Mouse (Mus musculus) embryonic fibroblast, embryonic 13.5 days (primary cell): ENCODE measurements around the gene Rccd1. TPM values are rescaled to one million over a fixed set of nuclear protein-coding genes. Genes with fewer than 3 reads are reported as not detected.

Experiments
- H3K27ac ChIP-seq: 2 replicates; pipeline ENCODE4 v1.5.1; 2012; ENCODE audit warnings: low read length, control low read depth, inconsistent platforms; ENCODE audit not compliant: insufficient read depth
- H3K4me1 ChIP-seq: 2 replicates; pipeline ENCODE4 v1.6.1; 2011; ENCODE audit warnings: low read length; ENCODE audit not compliant: control insufficient read depth, insufficient read depth
- H3K4me3 ChIP-seq: 2 replicates; pipeline ENCODE4 v1.5.1; 2011; ENCODE audit warnings: mild to moderate bottlenecking, control low read depth, low read length; ENCODE audit not compliant: insufficient read depth
- CTCF ChIP-seq: IDR thresholded peaks from 2 replicates; pipeline ENCODE4 v1.5.1; 2011; ENCODE audit warnings: mild to moderate bottlenecking, control low read depth, low read length, moderate library complexity, borderline replicate concordance; ENCODE audit not compliant: insufficient read depth
- POLR2A ChIP-seq: IDR thresholded peaks from 2 replicates; pipeline ENCODE4 v1.6.1; 2011; ENCODE audit warnings: low read depth, mild to moderate bottlenecking, control low read depth, low read length, moderate library complexity
- polyA plus RNA-seq: library from polyadenylated mRNA; stranded (reverse); fragments of >200 nt; gene quantifications from 2 replicates; pipeline ENCODE4 v1.2.4, GENCODE M21; 2011; ENCODE audit warnings: low read depth; ENCODE audit not compliant: missing spikeins, insufficient read length

Rccd1 gene
- polyA plus RNA-seq, 1 experiment, result 11.8 TPM

- Histone ChIP-seq H3K27ac (no peak overlapping the region), H3K4me3 (no peak overlapping the region), H3K4me1 (no peaks in the 10 kb centered on the region)
- TF ChIP-seq CTCF (no peak), POLR2A (no peak)
Measured at GRCm38 (mm10) chr7:80246859-80247258, 77.4 kb downstream of the Rccd1 start.

GRCm38 (mm10) chr7:80246148-80246721 lies 78.0 kb downstream of the Rccd1 start, which contains the start of gene Ttll13:
TSS of gene Ttll13 (plus strand) at chr7:80246376.
- no peak within 1 kb of the TSS for H3K27ac ChIP-seq
- H3K4me3 ChIP-seq, result peak within 1 kb of the TSS; percentile 35
- no peak for TF ChIP-seq CTCF
- 0 out of 2 replicates have a peak, but pooled peaks have one; percentile 43 for TF ChIP-seq POLR2A
- no peaks in the 10 kb centered on the region for H3K4me1 ChIP-seq

- no peak for TF ChIP-seq POLR2A
- TF ChIP-seq CTCF, result no peak
- H3K27ac ChIP-seq, result no peak overlapping the region
- no peaks in the 10 kb centered on the region for H3K4me1 ChIP-seq
- no peak overlapping the region for H3K4me3 ChIP-seq
Measured at GRCm38 (mm10) chr7:80244851-80245250, 79.4 kb downstream of the Rccd1 start.

Other genes with a start within 250 kb of the Rccd1 start
- gene Idh2, start 209.1 kb downstream of the Rccd1 start, polyA plus RNA-seq, result 84.2 and 116 TPM in 2 replicates
- 6.4 and 8.0 TPM in 2 replicates for gene Sema4b, start 137.6 kb downstream of the Rccd1 start, polyA plus RNA-seq
- 33.3 and 35.1 TPM in 2 replicates for gene Cib1, start 91.6 kb downstream of the Rccd1 start, polyA plus RNA-seq
- 1.8 and 2.2 TPM in 2 replicates for gene Gdpgp1, start 91.6 kb downstream of the Rccd1 start, polyA plus RNA-seq
- gene Ttll13, start 78.1 kb downstream of the Rccd1 start, polyA plus RNA-seq, result 0.63 TPM in 1 of 2 replicates, not detected in the other
- gene Ngrn, start 63.2 kb downstream of the Rccd1 start, polyA plus RNA-seq, result 15.8 and 17.4 TPM in 2 replicates
- gene Vps33b, start 54.8 kb downstream of the Rccd1 start, polyA plus RNA-seq, result 10.7 and 12.0 TPM in 2 replicates
- gene Prc1, start 30.0 kb downstream of the Rccd1 start, polyA plus RNA-seq, result 94.6 and 124 TPM in 2 replicates
- gene Unc45a, start 16.6 kb upstream of the Rccd1 start, polyA plus RNA-seq, result 34.4 and 46.6 TPM in 2 replicates
- gene Hddc3, start 18.6 kb upstream of the Rccd1 start, polyA plus RNA-seq, result 12.2 and 15.4 TPM in 2 replicates
- 47.6 and 55.1 TPM in 2 replicates for gene Man2a2, start 46.9 kb upstream of the Rccd1 start, polyA plus RNA-seq
- gene Fes, start 63.5 kb upstream of the Rccd1 start, polyA plus RNA-seq, result 7.5 and 7.9 TPM in 2 replicates
- gene Furin, start 81.0 kb upstream of the Rccd1 start, polyA plus RNA-seq, result 71.5 and 83.7 TPM in 2 replicates
- gene Blm, start 210.7 kb upstream of the Rccd1 start, polyA plus RNA-seq, result 19.4 and 25.0 TPM in 2 replicates